Mouse (Mus musculus) myocyte (in vitro differentiated cells): ENCODE measurements at regions not wholly inside any gene's neighbourhood (a gene's known extent, or its start where the extent isn't known, plus 50 kb on each side); places are given as distances from the start of the nearest gene placed in this dataset.

ENCODE experiments used
- H3K27me3 ChIP-seq: one replicate; pipeline ENCODE4 v1.6.1; 2011; ENCODE audit not compliant: control insufficient read depth, insufficient read depth, insufficient read length
- H3K36me3 ChIP-seq: one replicate; pipeline ENCODE4 v1.6.1; 2011; ENCODE audit not compliant: control insufficient read depth, insufficient read depth
- H3K4me2 ChIP-seq: one replicate; pipeline ENCODE4 v1.6.1; 2011; ENCODE audit warnings: low read depth, control low read depth
- H3K4me3 ChIP-seq: one replicate; pipeline ENCODE4 v1.5.1; 2011; ENCODE audit warnings: mild to moderate bottlenecking, control low read depth, moderate library complexity
- H3K79me2 ChIP-seq: one replicate; pipeline ENCODE4 v1.6.1; 2011; ENCODE audit not compliant: control insufficient read depth, insufficient read depth
- H3ac ChIP-seq: one replicate; pipeline ENCODE4 v1.6.1; 2011; ENCODE audit not compliant: control insufficient read depth, insufficient read length
- CEBPB ChIP-seq: IDR thresholded peaks from 2 replicates; pipeline ENCODE4 v1.6.1; 2011; ENCODE audit warnings: mild to moderate bottlenecking, moderate library complexity; ENCODE audit not compliant: poor library complexity, insufficient read depth, severe bottlenecking
- E2F4 ChIP-seq: IDR thresholded peaks from one replicate; pipeline ENCODE4 v1.6.1; 2011; ENCODE audit warnings: mild to moderate bottlenecking, control low read depth, moderate library complexity; ENCODE audit not compliant: insufficient read depth
- MAX ChIP-seq: IDR thresholded peaks from one replicate; pipeline ENCODE4 v1.6.1; 2011; ENCODE audit warnings: low read depth, mild to moderate bottlenecking, control low read depth
- MYOD1 ChIP-seq, 3 experiments: IDR thresholded peaks; one replicate each; pipeline ENCODE4 v1.6.1; 2011; ENCODE audit warnings: control low read depth in 2 of 3, low read depth in 2 of 3, mild to moderate bottlenecking in 2 of 3, moderate library complexity in 1 of 3; ENCODE audit not compliant: insufficient read length in 2 of 3, control insufficient read depth in 1 of 3
- MYOG ChIP-seq, 3 experiments: IDR thresholded peaks; one replicate each; pipeline ENCODE4 v1.6.1; 2011; ENCODE audit warnings: control low read depth in 2 of 3, low read depth in 2 of 3, mild to moderate bottlenecking in 2 of 3; ENCODE audit not compliant: insufficient read length in 2 of 3, control insufficient read depth in 1 of 3, insufficient read depth in 1 of 3
- POLR2A ChIP-seq: IDR thresholded peaks from one replicate; pipeline ENCODE4 v1.6.1; 2011; ENCODE audit warnings: low read depth, mild to moderate bottlenecking, control low read depth, moderate library complexity; ENCODE audit not compliant: insufficient read length
- POLR2AphosphoS2 ChIP-seq: IDR thresholded peaks from one replicate; pipeline ENCODE4 v1.6.1; 2011; ENCODE audit warnings: low read depth, control low read depth; ENCODE audit not compliant: insufficient read length
- REST ChIP-seq: IDR thresholded peaks from one replicate; pipeline ENCODE4 v1.6.1; 2011; ENCODE audit warnings: mild to moderate bottlenecking, control low read depth, moderate library complexity; ENCODE audit not compliant: insufficient read depth, insufficient read length
- SRF ChIP-seq: IDR thresholded peaks from one replicate; pipeline ENCODE4 v1.6.1; 2011; ENCODE audit warnings: low read depth; ENCODE audit not compliant: control insufficient read depth, insufficient read length
- TCF12 ChIP-seq: IDR thresholded peaks from one replicate; pipeline ENCODE4 v1.6.1; 2011; ENCODE audit warnings: mild to moderate bottlenecking, control low read depth; ENCODE audit not compliant: poor library complexity, insufficient read depth, severe bottlenecking
- TCF3 ChIP-seq: IDR thresholded peaks from one replicate; pipeline ENCODE4 v1.6.1; 2011; ENCODE audit warnings: low read depth, control low read depth; ENCODE audit not compliant: insufficient read length
- USF1 ChIP-seq: IDR thresholded peaks from one replicate; pipeline ENCODE4 v1.6.1; 2011; ENCODE audit warnings: low read depth, mild to moderate bottlenecking, control low read depth, moderate library complexity

DNA sequence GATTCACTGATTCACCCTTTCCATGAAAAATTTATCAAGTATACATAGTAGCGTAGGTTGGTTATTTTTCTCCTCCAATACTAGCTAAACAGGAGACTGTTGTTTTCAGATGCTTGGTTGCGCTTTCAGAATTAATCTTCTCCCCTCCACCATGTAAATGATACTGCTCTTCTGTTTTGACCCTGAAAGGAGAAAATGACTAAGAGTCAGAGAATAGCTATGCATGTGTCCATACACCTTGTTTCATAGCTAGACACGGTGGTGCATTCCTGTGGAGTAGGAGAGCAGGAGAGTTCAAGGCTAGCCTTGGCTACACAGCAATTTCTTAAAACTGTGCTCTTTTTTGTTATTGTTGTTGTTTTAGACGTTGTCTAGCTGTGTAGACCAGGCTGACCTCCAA lies 62.8 kb upstream of the Foxn3 start:
- H3ac ChIP-seq, result no peak overlapping the region
- no peaks in the 10 kb centered on the region for H3K79me2 ChIP-seq
- H3K27me3 ChIP-seq, result no peaks in the 10 kb centered on the region
- TF ChIP-seq POLR2AphosphoS2 (no peak), CEBPB (no peak), POLR2A (no peak), REST (no peak), TCF12 (no peak), TCF3 (no peak), SRF (no peak), MYOG (IDR thresholded peaks at IDR 0.05; ENCODE audit: control insufficient read depth in 1 of 3, insufficient read depth in 1 of 3, insufficient read length in 2 of 3, low read depth in 2 of 3) (no peak), E2F4 (no peak), MYOD1 (IDR thresholded peaks at IDR 0.05; ENCODE audit: control insufficient read depth in 1 of 3, insufficient read length in 2 of 3, low read depth in 2 of 3) (no peak), USF1 (no peak), MAX (no peak)
- no peak overlapping the region for H3K4me3 ChIP-seq
- H3K4me2 ChIP-seq, result no peak overlapping the region
- no peaks in the 10 kb centered on the region for H3K36me3 ChIP-seq

- Histone ChIP-seq H3K79me2 (no peaks in the 10 kb centered on the region), H3K36me3 (no peaks in the 10 kb centered on the region), H3K4me3 (no peak overlapping the region), H3K27me3 (no peaks in the 10 kb centered on the region), H3K4me2 (no peak overlapping the region), H3ac (no peak overlapping the region)
- TF ChIP-seq E2F4, result no peak
- no peak for TF ChIP-seq POLR2A
- TF ChIP-seq MAX, result no peak
- no peak for TF ChIP-seq TCF3
- no peak for TF ChIP-seq SRF
- no peak for TF ChIP-seq POLR2AphosphoS2
- TF ChIP-seq CEBPB, result no peak
- no peak for TF ChIP-seq USF1
- TF ChIP-seq MYOD1 (IDR thresholded peaks at IDR 0.05; ENCODE audit: control insufficient read depth in 1 of 3, insufficient read length in 2 of 3, low read depth in 2 of 3), result no peak
- TF ChIP-seq REST, result no peak
- no peak for TF ChIP-seq MYOG (IDR thresholded peaks at IDR 0.05; ENCODE audit: control insufficient read depth in 1 of 3, insufficient read depth in 1 of 3, insufficient read length in 2 of 3, low read depth in 2 of 3)
- TF ChIP-seq TCF12, result no peak
Observed at GRCm38 (mm10) chr12:99625094-99625493, 61.7 kb upstream of the Foxn3 start.

GRCm38 (mm10) chr12:99622238-99622637 lies 58.9 kb upstream of the Foxn3 start:
- Histone ChIP-seq H3K4me2 (no peak overlapping the region), H3K4me3 (no peak overlapping the region), H3ac (no peak overlapping the region), H3K79me2 (no peaks in the 10 kb centered on the region), H3K36me3 (no peaks in the 10 kb centered on the region), H3K27me3 (peaks cover 10% of the 10 kb centered on the region)
- TF ChIP-seq E2F4 (no peak), TCF3 (no peak), USF1 (no peak), REST (no peak), MYOD1 (IDR thresholded peaks at IDR 0.05; ENCODE audit: control insufficient read depth in 1 of 3, insufficient read length in 2 of 3, low read depth in 2 of 3) (no peak), MYOG (IDR thresholded peaks at IDR 0.05; ENCODE audit: control insufficient read depth in 1 of 3, insufficient read depth in 1 of 3, insufficient read length in 2 of 3, low read depth in 2 of 3) (no peak), SRF (no peak), TCF12 (no peak), POLR2AphosphoS2 (no peak), CEBPB (no peak), POLR2A (no peak)

DNA sequence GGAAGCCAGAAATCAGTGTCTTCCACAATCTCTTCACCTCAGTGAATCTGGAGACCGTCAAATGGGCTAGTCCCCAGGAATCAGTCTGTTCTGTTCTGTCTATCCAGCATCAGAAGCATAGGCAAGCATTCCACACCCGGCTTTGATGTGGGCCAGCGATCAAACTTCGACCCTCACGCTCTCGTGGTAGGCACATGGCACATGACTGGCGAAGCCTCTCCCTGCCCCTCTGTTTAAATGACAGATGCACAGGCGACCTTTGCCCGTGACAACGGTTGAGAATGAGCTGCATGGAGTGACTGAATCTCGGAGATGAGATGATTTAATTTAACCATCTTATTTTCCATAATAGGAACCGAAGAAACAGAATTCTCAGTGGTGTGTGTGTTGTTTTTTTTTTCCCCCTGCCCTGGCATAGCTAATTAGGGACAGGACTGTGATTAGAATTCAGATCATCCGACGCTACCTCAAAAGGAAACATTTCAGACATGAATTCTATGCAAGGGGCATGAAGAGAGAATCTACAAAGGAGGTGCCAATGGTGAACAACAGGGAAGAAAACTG lies 53.9 kb upstream of the Foxn3 start:
- Histone ChIP-seq H3K27me3 (peaks cover 26% of the 10 kb centered on the region), H3K4me3 (no peak overlapping the region)
- TF ChIP-seq E2F4 (no peak), MYOD1 (IDR thresholded peaks at IDR 0.05; ENCODE audit: control insufficient read depth in 1 of 3, insufficient read length in 2 of 3, low read depth in 2 of 3) (no peak), SRF (no peak), USF1 (no peak), MYOG (IDR thresholded peaks at IDR 0.05; ENCODE audit: control insufficient read depth in 1 of 3, insufficient read depth in 1 of 3, insufficient read length in 2 of 3, low read depth in 2 of 3) (no peak), CEBPB (no peak), TCF12 (no peak), TCF3 (no peak), MAX (no peak), POLR2AphosphoS2 (no peak), POLR2A (no peak), REST (no peak)

More for the DNA sequence above, 53.9 kb upstream of the Foxn3 start:
- Histone ChIP-seq H3K36me3 (no peaks in the 10 kb centered on the region), H3ac (no peak overlapping the region), H3K4me2 (no peak overlapping the region), H3K79me2 (no peaks in the 10 kb centered on the region)
